Mouse (Mus musculus) forebrain, embryonic 10.5 days (tissue): Measurements from ENCODE around the gene Fam71e1. TPM values are rescaled to one million over a fixed set of nuclear protein-coding genes. Genes with fewer than 3 reads are reported as not detected.

Experiments used
- DNase-seq: peaks from one replicate; pipeline ENCODE4 v3.0.0-alpha.2; 2017; ENCODE audit warnings: low spot score; ENCODE audit errors: extremely low spot score
- H3K27ac ChIP-seq: fragments of 300-500 bp; sonication (generic); 2 replicates; pipeline ENCODE4 v1.5.1; 2016; ENCODE audit warnings: mild to moderate bottlenecking
- H3K27me3 ChIP-seq: fragments of 300-500 bp; sonication (generic); 2 replicates; pipeline ENCODE4 v1.6.1; 2016; ENCODE audit warnings: mild to moderate bottlenecking; ENCODE audit not compliant: poor library complexity, severe bottlenecking
- H3K36me3 ChIP-seq: fragments of 300-500 bp; sonication (generic); replicated peaks from 2 replicates; pipeline ENCODE4 v1.6.1; 2016; ENCODE audit warnings: mild to moderate bottlenecking, moderate library complexity
- H3K4me1 ChIP-seq: fragments of 300-500 bp; sonication (generic); 2 replicates; pipeline ENCODE4 v1.6.1; 2016
- H3K4me3 ChIP-seq: fragments of 300-500 bp; sonication (generic); 2 replicates; pipeline ENCODE4 v1.5.1; 2016; ENCODE audit warnings: mild to moderate bottlenecking, moderate library complexity
- H3K9me3 ChIP-seq: fragments of 300-500 bp; sonication (generic); 2 replicates; pipeline ENCODE4 v1.6.1; 2016; ENCODE audit warnings: mild to moderate bottlenecking, moderate library complexity
- WGBS: fragments of 180-500 bp; shearing (Covaris S2); methylation state at CpG from one replicate; pipeline ENCODE4 v1.1.7; 2016; 5-methylcytosine and 5-hydroxymethylcytosine counted together
- polyA plus RNA-seq: library from polyadenylated mRNA; unstranded; fragments of >200 nt; fragmentation: Nextera tagmentation; extraction: Ambion mirVana; gene quantifications from 2 replicates; pipeline ENCODE4 v1.2.1, GENCODE M21; 2016

The Fam71e1 gene
- polyA plus RNA-seq, 1 experiment from 2014 or later = 15.8 TPM

GRCm38 (mm10) chr7:44466006-44466887, 30.1 kb upstream of the Fam71e1 start:
- WGBS = 79% methylated on average over 10 of the region's 10 CpGs
- H3K4me3 ChIP-seq = no peak overlapping the region; the same call in 1 of the 2 replicates
- 0 out of 2 replicates have a peak overlapping the region, but pooled peaks have one; percentile 16 for H3K27ac ChIP-seq
- DNase-seq = no peak
- H3K27me3 ChIP-seq = peaks cover 36% of the 10 kb centered on the region
- H3K4me1 ChIP-seq = peaks cover 75% of the 10 kb centered on the region
- H3K36me3 ChIP-seq = peaks cover 36% of the 10 kb centered on the region
- H3K9me3 ChIP-seq = 0 out of 2 replicates have a peak, but pooled peaks cover 4% of the 10 kb centered on the region

DNA sequence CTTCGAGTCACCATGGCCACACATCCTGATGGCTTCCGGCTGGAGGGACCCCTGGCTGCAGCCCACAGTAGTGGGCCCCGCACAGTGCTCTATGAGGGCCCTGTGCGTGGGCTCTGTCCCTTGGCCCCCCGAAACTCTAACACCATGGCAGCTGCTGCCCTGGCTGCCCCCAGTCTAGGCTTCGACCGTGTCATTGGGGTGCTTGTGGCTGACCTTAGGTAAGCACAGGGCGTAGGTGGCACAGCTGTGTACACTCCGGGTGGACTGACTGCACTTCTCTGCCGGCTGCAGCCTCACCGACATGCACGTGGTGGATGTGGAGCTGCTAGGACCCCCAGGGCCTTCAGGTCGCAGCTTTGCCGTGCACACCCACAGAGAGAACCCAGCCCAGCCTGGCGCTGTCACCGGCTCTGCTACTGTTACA, 29.5 kb upstream of the Fam71e1 start:
- 86% methylated on average over 16 of the region's 16 CpGs for WGBS
- DNase-seq = no peak
- peak overlapping the region; percentile 60 for H3K4me3 ChIP-seq
- H3K9me3 ChIP-seq = 0 out of 2 replicates have a peak, but pooled peaks cover 4% of the 10 kb centered on the region
- peaks cover 75% of the 10 kb centered on the region for H3K4me1 ChIP-seq
- peaks cover 29% of the 10 kb centered on the region for H3K36me3 ChIP-seq
- H3K27me3 ChIP-seq = peaks cover 29% of the 10 kb centered on the region
- peak overlapping the region; percentile 87 for H3K27ac ChIP-seq

DNA sequence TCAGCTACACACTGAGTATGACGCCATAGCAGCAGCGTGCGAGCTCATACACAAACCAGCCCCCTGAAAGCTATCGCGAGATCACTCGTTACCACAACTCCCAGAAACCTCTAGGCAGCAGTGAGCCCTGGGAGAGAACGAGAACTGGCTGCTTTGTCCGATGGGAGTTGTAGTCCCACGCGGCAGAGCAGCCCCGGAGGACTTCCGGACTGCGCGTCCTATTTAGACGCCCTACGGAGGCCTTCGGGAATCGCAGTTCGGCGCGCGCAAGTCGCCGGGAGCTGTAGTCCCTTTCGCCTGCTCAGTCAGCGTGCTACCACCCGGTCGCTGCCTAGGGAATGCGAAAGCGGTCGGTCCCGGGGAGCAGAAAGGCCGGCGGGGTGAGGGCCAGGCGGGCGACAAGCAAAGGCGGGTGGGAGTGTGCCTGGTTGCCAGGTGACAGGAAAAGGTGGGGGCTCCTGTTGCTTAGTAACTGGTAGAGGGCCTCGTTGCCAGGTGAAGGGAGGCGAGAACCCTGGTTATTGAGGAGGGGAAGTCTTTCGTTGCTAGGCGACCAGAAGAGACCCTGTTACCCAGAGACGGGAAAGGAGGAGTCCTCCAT, 28.5 kb upstream of the Fam71e1 start, which contains the start of gene Josd2:
TSS of gene Josd2 (plus strand) at position 170 of the 601 bp plus-strand sequence.
- Histone ChIP-seq H3K4me3 (peak within 1 kb of the TSS; percentile 60), H3K36me3 (peaks cover 19% of the 10 kb centered on the region), H3K4me1 (peaks cover 75% of the 10 kb centered on the region), H3K27me3 (peaks cover 21% of the 10 kb centered on the region), H3K27ac (peak within 1 kb of the TSS; percentile 87), H3K9me3 (no peaks in the 10 kb centered on the region)
- DNase-seq = peak; percentile 96
- WGBS = 0% methylated on average over 42 of the region's 42 CpGs

GRCm38 (mm10) chr7:44468644-44469285, 27.6 kb upstream of the Fam71e1 start:
- peaks cover 11% of the 10 kb centered on the region for H3K36me3 ChIP-seq
- WGBS = 71% methylated on average over 15 of the region's 15 CpGs
- peak overlapping the region; percentile 60 for H3K4me3 ChIP-seq
- peaks cover 20% of the 10 kb centered on the region for H3K27me3 ChIP-seq
- peak overlapping the region; percentile 87 for H3K27ac ChIP-seq
- peaks cover 78% of the 10 kb centered on the region for H3K4me1 ChIP-seq
- no peak for DNase-seq
- no peaks in the 10 kb centered on the region for H3K9me3 ChIP-seq

DNA sequence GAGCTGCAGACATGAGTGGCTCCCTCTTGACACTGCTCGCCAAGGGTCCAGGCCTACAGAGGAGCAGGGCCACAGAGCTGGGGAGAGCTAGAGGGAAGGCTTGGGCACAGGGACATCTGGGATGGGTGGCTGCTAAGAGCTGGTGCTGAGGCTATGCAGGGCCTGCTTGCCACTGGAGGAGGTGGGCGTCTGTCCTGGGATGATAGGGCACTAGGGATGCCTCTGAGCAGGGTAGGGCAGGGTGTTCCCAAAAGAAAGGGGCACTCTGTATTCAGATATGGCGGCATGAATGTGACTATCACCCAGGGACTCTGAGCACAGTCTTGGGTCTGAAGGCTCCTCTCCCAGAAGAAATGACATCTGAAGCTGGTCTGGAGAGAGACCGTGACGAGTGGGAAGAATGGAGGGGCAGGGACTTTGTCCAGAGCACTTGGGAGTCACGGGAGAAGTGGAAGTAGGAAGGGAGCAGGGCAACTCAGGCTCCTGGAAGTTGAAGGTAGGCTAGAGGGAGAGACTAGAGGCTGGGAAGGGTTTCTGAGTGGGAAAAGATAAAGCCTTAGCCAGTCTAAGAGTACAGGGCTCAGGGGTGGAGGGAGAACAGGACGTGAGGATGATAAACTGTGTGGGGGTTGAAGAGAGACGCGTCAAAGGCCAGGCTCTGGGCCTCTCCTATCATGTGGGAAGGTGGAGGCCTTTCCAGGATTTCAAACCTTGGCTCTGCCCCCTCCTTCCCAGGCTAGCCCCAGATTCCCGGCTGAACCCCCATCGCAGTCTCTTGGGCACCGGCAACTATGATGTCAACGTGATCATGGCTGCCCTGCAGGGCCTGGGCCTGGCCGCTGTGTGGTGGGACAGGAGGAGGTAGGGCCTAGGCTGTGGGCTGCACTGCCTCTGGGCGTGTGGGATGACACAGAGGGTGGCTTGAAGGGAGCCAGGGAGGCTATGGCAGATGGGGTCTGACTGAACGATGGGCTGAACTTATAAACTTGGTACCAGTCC, 26.4 kb upstream of the Fam71e1 start:
- DNase-seq = no peak

DNA sequence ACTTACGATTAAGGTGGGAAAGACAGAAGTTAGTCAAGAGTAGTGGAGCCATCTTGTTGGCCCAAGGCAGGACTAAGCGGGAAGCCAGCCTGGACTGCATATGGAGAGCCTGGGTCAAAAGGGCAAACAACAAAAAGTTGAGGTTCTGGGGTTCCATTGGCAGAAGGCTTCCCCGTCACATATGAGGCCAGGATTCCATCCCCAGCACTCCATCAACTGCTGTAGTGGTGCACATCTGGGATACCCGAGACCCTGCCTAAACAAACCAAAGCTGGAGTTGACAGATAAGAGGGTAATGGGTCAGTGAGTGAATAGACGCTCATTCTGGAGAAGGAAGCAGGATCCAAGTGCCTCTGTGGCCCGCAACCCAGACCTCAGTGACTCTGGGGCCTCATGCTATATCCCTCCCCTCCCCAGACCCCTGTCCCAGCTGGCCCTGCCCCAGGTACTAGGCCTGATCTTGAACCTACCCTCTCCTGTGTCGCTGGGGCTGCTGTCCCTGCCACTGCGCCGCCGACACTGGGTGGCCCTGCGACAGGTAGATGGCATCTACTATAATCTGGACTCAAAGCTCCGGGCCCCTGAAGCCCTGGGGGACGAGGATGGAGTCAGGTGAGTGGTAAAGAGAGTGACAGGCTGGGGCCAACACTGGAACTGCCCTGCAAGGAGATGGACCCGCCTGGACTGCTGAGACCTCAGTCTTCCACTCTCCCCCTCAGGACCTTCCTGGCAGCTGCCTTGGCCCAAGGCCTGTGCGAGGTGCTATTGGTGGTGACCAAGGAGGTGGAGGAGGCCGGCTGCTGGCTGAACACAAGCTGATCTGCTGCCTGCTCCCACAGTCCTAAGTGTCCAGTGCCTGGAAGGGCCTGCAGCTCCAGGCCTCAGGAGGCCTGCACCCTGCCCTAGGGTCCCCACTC, 25.4 kb upstream of the Fam71e1 start:
- Histone ChIP-seq H3K36me3 (0 out of 2 replicates have a peak, but pooled peaks cover 3% of the 10 kb centered on the region), H3K9me3 (no peaks in the 10 kb centered on the region), H3K27me3 (peaks cover 30% of the 10 kb centered on the region), H3K27ac (peak overlapping the region; percentile 40; the same call in 1 of the 2 replicates), H3K4me1 (peaks cover 75% of the 10 kb centered on the region), H3K4me3 (no peak overlapping the region)
- no peak for DNase-seq
- 91% methylated on average over 16 of the region's 16 CpGs for whole genome bisulfite sequencing

More for the DNA sequence above, 26.4 kb upstream of the Fam71e1 start:
- Histone ChIP-seq H3K27ac (peak overlapping the region; percentile 87), H3K36me3 (0 out of 2 replicates have a peak, but pooled peaks cover 3% of the 10 kb centered on the region), H3K27me3 (peaks cover 21% of the 10 kb centered on the region), H3K4me3 (peak overlapping the region; percentile 60; the same call in 1 of the 2 replicates), H3K4me1 (peaks cover 78% of the 10 kb centered on the region), H3K9me3 (no peaks in the 10 kb centered on the region)
- 90% methylated on average over 16 of the region's 16 CpGs for WGBS

DNA sequence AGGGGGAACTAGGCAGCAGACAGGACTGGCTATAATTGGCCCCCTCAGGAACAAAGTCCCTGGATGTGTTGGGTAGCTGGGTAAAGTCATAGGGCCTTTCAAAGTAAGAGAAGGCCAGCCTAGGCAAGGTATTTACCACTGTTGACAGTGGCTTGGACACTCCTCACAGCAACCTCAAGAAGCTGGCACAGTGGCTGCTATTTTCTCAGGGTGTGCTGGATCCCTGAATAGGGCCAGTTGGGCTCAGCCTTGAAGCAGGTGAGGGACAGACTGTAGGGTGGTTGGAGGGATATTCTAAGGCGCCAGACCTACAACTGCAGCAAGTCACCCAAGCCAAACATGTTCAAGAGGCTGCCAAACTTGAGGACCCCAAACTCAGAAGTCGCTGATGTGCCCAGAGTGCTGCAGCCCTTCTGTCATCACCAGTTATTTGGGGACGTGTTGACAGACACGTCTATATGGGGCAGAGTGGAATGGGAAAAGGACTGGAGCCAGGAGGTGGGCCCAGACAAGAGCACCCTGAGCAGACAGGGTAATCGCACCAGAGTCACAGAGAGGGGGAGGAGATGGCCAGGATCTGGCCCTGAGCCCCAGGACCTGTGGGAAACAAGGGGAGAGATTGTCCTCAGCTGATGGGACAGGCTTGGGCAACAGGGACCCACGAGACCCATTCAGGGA, 24.4 kb upstream of the Fam71e1 start:
- no peak overlapping the region for H3K27ac ChIP-seq

DNA sequence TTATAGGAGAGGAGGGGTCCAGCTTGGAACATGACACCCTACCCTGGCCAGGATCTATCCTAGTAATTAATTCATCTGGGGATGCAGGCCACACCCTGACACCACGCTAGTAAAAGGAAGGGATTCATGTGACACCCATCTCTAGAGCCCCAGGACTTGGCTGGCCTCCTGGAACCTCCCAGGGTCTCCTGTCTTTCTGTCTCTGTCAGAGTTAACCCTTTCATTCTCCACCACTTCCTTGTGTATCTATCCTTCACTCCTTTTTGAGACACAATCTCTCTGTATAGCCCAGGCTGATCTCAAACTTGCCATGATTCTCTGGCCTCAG, 23.9 kb upstream of the Fam71e1 start:
- DNase-seq = no peak
- Histone ChIP-seq H3K36me3 (0 out of 2 replicates have a peak, but pooled peaks cover 3% of the 10 kb centered on the region), H3K9me3 (no peaks in the 10 kb centered on the region), H3K27me3 (peaks cover 46% of the 10 kb centered on the region), H3K4me1 (peaks cover 59% of the 10 kb centered on the region), H3K4me3 (no peak overlapping the region), H3K27ac (0 out of 2 replicates have a peak overlapping the region, but pooled peaks have one; percentile 62)
- WGBS = 34% methylated on average over 1 of the region's 1 CpGs

More for the DNA sequence above, 24.4 kb upstream of the Fam71e1 start:
- H3K27me3 ChIP-seq = peaks cover 41% of the 10 kb centered on the region
- 49% methylated on average over 6 of the region's 6 CpGs for WGBS
- DNase-seq = no peak
- peaks cover 64% of the 10 kb centered on the region for H3K4me1 ChIP-seq
- 0 out of 2 replicates have a peak, but pooled peaks cover 3% of the 10 kb centered on the region for H3K36me3 ChIP-seq
- H3K4me3 ChIP-seq = no peak overlapping the region
- no peaks in the 10 kb centered on the region for H3K9me3 ChIP-seq

DNA sequence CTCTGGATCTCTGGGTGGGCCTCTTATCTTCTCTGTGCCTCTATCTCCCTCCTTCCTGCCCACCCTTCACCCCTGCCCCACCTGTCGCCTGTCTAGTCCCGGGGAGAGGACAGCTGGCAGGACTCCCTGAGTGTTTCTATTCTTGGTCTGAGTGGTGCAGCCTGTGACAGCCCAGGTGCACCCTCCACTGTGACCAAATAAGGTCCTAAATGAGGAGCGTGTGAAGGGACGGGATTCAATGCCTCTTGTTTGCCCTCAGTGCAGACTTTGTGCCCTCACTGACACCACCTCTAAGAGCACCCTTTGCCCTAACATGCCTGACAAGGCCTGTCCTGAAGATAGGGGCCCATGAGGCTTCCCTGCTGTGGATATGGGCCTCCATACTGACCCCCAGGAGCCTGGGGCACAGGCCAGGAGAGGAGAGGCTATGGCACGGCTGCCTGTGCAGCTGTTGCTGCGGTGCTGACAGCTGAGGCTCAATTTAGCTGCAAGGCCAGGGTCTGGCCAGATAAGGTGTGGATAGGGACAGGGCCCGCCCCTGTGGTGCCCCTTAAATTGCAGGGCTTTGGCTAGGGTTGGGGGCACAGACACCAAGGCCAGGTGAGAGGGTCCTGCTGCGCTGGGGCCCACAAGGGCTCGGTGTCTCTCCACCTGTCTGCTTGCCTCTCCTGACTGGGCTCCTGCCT, 23.3 kb upstream of the Fam71e1 start:
- no peak for DNase-seq
- Histone ChIP-seq H3K27ac (peak overlapping the region; percentile 62), H3K9me3 (no peaks in the 10 kb centered on the region), H3K4me3 (no peak overlapping the region), H3K4me1 (peaks cover 58% of the 10 kb centered on the region), H3K36me3 (0 out of 2 replicates have a peak, but pooled peaks cover 3% of the 10 kb centered on the region), H3K27me3 (peaks cover 52% of the 10 kb centered on the region)
- 66% methylated on average over 9 of the region's 9 CpGs for WGBS

DNA sequence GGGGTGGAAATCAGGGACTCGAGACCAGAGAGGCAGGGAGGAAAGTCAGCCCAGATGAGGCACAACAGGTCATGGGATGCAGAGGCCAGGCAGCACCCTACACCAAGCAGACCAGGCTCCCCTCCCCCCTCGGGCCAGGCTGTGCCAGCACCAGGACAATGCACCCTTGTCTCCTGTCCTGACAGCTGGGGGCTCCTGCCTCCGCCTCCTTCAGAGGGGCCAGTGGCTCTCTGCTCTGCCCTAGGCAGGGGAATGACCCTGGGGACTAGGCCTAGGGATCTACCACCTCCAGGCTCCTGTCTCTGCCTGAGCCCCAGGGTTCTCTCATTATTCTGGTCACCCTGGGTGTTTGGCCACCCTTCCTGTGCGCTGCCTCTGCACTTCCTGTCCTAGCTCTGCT, 22.0 kb upstream of the Fam71e1 start:
- H3K27me3 ChIP-seq = peaks cover 65% of the 10 kb centered on the region
- peak overlapping the region; percentile 62 for H3K27ac ChIP-seq
- DNase-seq = no peak
- peak overlapping the region; percentile 14; the same call in 1 of the 2 replicates for H3K4me3 ChIP-seq
- 0 out of 2 replicates have a peak, but pooled peaks cover 3% of the 10 kb centered on the region for H3K36me3 ChIP-seq
- 13% methylated on average over 4 of the region's 4 CpGs for WGBS
- no peaks in the 10 kb centered on the region for H3K9me3 ChIP-seq
- H3K4me1 ChIP-seq = peaks cover 45% of the 10 kb centered on the region
